Mouse (Mus musculus): ENCODE measurements at regions not wholly inside any gene's neighbourhood (a gene's known extent, or its start where the extent isn't known, plus 50 kb on each side); places are given as distances from the start of the nearest gene placed in this dataset.
"Not testable (repeated sequence)": the region's sequence is repeated elsewhere in the genome, so short reads cannot be mapped to it uniquely, and the experiment has no call there.

- ChIA-PET POLR2A (no interaction called here), CTCF (no interaction called here)
- in situ Hi-C loops (cut with MboI; ENCODE audit: low pct_unique_long_range_greater_than_20kb) = no loop called here
- ATAC-seq = no peak
- DNase-seq (ENCODE audit: low read depth, low spot score) = no peak
- no peak for TF ChIP-seq CTCF (IDR thresholded peaks at IDR 0.05)
- H3K27me3 ChIP-seq = peaks cover 13% of the 10 kb centered on the region
These were observed 250.8 kb downstream of the Gxylt1 start for GRCm38 (mm10) chr15:93024171-93024570.

DNA sequence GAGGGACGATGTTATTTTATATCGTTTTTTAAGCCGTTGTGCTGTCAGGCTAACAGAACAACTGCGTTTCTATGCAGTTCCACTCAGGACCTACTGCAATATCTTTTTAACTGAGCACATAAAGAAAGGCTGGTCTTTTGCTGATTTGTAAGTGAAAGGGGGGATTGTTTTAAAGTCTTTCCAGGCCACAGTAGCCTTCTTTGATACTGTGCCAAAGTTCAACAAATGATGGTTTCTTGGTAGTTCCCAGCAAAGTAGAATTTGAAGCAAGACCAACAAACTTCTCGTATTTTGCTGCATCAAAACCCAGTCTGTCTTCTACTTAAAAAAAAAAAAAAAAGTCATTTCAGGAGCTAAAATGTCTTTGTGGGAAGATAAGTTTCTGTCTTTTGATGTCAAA lies 263.8 kb downstream of the Gxylt1 start:
- no peak for TF ChIP-seq CTCF (IDR thresholded peaks at IDR 0.05)
- ChIA-PET POLR2A (interaction anchor here (0.7 kb wide), 1 partner anchor 119 kb away, joined by 4 read pairs; no protein-coding TSS in a partner anchor), CTCF (no interaction called here)
- peaks cover 14% of the 10 kb centered on the region for H3K27me3 ChIP-seq
- ATAC-seq = no peak
- in situ Hi-C loops (cut with MboI; ENCODE audit: low pct_unique_long_range_greater_than_20kb) = no loop called here
- no peak for DNase-seq (ENCODE audit: low read depth, low spot score)

DNA sequence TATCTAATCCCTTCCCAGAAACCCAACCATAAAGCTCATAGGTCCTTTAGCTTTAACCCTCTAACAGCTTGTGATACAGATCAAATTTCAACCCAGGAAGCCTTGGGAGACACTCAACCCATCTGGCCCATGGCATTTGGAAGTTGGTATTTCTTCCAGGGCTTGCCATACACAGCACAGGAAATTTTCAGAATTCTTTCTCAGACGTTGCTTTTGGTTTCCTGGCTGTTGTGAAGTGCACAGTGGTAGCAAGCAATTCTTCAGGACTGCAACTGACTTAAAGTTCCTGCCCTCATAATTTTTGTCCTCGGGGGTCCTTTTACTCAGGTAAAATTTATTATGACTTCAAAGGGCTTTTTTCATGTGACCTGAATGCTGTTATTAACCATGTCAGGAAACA lies 264.4 kb downstream of the Gxylt1 start:
- ChIA-PET CTCF (no interaction called here), POLR2A (no interaction called here)
- DNase-seq (ENCODE audit: low read depth, low spot score) = no peak
- TF ChIP-seq CTCF (IDR thresholded peaks at IDR 0.05) = no peak
- no peak for ATAC-seq
- H3K27me3 ChIP-seq = peaks cover 14% of the 10 kb centered on the region
- in situ Hi-C loops (cut with MboI; ENCODE audit: low pct_unique_long_range_greater_than_20kb) = no loop called here

- ChIA-PET CTCF (no interaction called here), POLR2A (no interaction called here)
- no peak for TF ChIP-seq CTCF (IDR thresholded peaks at IDR 0.05)
- H3K27me3 ChIP-seq = peaks cover 8% of the 10 kb centered on the region
- no peak for DNase-seq (ENCODE audit: low read depth, low spot score)
- in situ Hi-C loops (cut with MboI; ENCODE audit: low pct_unique_long_range_greater_than_20kb) = no loop called here
- no peak for ATAC-seq
These were observed 269.2 kb downstream of the Gxylt1 start for GRCm38 (mm10) chr15:93005751-93006231.

- H3K27me3 ChIP-seq; POLR2A ChIA-PET; DNase-seq (ENCODE audit: low read depth, low spot score); in situ Hi-C loops (cut with MboI; ENCODE audit: low pct_unique_long_range_greater_than_20kb); ATAC-seq; CTCF ChIA-PET: not testable (repeated sequence)
These were observed 269.8 kb downstream of the Gxylt1 start for GRCm38 (mm10) chr15:93005186-93005585.

DNA sequence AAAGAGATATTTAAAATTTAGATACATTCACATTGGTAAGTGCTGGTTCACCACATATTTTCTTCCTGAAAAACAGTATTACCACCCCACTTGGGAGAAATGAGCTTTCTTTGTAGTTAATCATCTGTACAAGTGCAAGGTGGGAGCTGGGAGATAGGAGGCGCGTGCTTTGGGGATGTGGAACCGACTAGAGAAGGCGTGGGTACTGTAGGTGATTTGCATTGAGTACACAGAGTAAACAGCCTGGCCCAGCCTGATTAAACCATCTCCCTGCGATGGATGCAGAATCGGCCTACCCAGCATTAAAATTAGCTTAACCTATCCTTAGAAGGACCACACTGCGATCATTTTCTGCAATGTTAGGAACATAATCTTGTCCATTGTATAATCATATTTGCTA lies 270.4 kb downstream of the Gxylt1 start:
- peaks cover 8% of the 10 kb centered on the region for H3K27me3 ChIP-seq
- POLR2A ChIA-PET = no interaction called here
- DNase-seq (ENCODE audit: low read depth, low spot score) = no peak
- in situ Hi-C loops (cut with MboI; ENCODE audit: low pct_unique_long_range_greater_than_20kb) = no loop called here
- ATAC-seq = no peak
- no peak for TF ChIP-seq CTCF (IDR thresholded peaks at IDR 0.05)
- CTCF ChIA-PET = no interaction called here

DNA sequence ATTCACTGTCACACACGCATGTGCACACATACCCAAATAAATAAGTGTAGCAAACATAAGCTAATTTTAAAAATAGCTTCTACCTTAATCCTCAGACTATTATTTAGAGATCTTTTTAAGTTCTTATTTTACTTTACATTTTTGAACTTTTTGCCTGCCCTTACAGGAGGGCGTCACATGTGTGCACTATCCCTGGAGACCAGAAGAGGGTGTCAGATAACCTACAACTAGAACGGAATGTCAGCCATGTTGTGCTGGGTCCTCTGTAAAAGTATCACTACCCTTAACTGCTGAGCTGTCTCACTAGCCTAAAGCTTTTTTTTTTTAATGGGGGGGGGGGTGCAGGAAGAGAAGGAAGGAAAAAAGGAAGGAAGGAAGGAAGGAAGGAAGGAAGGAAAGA lies 271.7 kb downstream of the Gxylt1 start:
- CTCF ChIA-PET = no interaction called here
- POLR2A ChIA-PET = no interaction called here
- H3K27me3 ChIP-seq = peaks cover 5% of the 10 kb centered on the region
- in situ Hi-C loops (cut with MboI; ENCODE audit: low pct_unique_long_range_greater_than_20kb) = no loop called here
- TF ChIP-seq CTCF (IDR thresholded peaks at IDR 0.05) = no peak
- no peak for DNase-seq (ENCODE audit: low read depth, low spot score)
- no peak for ATAC-seq

GRCm38 (mm10) chr15:93002002-93002904 lies 272.7 kb downstream of the Gxylt1 start:
- ChIA-PET CTCF (no interaction called here), POLR2A (no interaction called here)
- in situ Hi-C loops (cut with MboI; ENCODE audit: low pct_unique_long_range_greater_than_20kb) = no loop called here
- peaks cover 5% of the 10 kb centered on the region for H3K27me3 ChIP-seq
- ATAC-seq (no peak), DNase-seq (ENCODE audit: low read depth, low spot score) (no peak)
- TF ChIP-seq CTCF (IDR thresholded peaks at IDR 0.05) = no peak

GRCm38 (mm10) chr15:93001346-93002001 lies 273.5 kb downstream of the Gxylt1 start:
- ChIA-PET POLR2A (no interaction called here), CTCF (no interaction called here)
- in situ Hi-C loops (cut with MboI; ENCODE audit: low pct_unique_long_range_greater_than_20kb) = no loop called here
- peaks cover 5% of the 10 kb centered on the region for H3K27me3 ChIP-seq
- DNase-seq (ENCODE audit: low read depth, low spot score) (no peak), ATAC-seq (no peak)
- TF ChIP-seq CTCF (IDR thresholded peaks at IDR 0.05) = no peak

- CTCF ChIA-PET = no interaction called here
- in situ Hi-C loops (cut with MboI; ENCODE audit: low pct_unique_long_range_greater_than_20kb) = no loop called here
- no peak for TF ChIP-seq CTCF (IDR thresholded peaks at IDR 0.05)
- DNase-seq (ENCODE audit: low read depth, low spot score) (no peak), ATAC-seq (no peak)
- H3K27me3 ChIP-seq = peaks cover 5% of the 10 kb centered on the region
- POLR2A ChIA-PET = no interaction called here
These were observed 274.9 kb downstream of the Gxylt1 start for GRCm38 (mm10) chr15:93000121-93000520.

GRCm38 (mm10) chr15:92997933-92998332 lies 277.0 kb downstream of the Gxylt1 start:
- TF ChIP-seq CTCF (IDR thresholded peaks at IDR 0.05) = no peak
- ATAC-seq (no peak), DNase-seq (ENCODE audit: low read depth, low spot score) (no peak)
- CTCF ChIA-PET = no interaction called here
- POLR2A ChIA-PET = no interaction called here
- no peaks in the 10 kb centered on the region for H3K27me3 ChIP-seq
- in situ Hi-C loops (cut with MboI; ENCODE audit: low pct_unique_long_range_greater_than_20kb) = no loop called here
